Mouse (Mus musculus): ENCODE data around the gene Susd1. TPM values are rescaled to one million over a fixed set of nuclear protein-coding genes. Genes with fewer than 3 reads are reported as not detected.

The Susd1 gene
- polyA plus RNA-seq, 1 experiment from 2014 or later: 3.6 TPM

Other genes with a start within 250 kb of the Susd1 start
- gene Ugcg, start 249.4 kb downstream of the Susd1 start, polyA plus RNA-seq (2014; fragmentation: Nextera tagmentation; extraction: Ambion mirVana): 10.7 and 11.0 TPM in 2 replicates
- 37.7 and 38.1 TPM in 2 replicates for gene Ptbp3, start 110.7 kb upstream of the Susd1 start, polyA plus RNA-seq (2014; fragmentation: Nextera tagmentation; extraction: Ambion mirVana)
- 54.0 and 57.4 TPM in 2 replicates for gene Hsdl2, start 142.9 kb upstream of the Susd1 start, polyA plus RNA-seq (2014; fragmentation: Nextera tagmentation; extraction: Ambion mirVana)
- gene E130308A19Rik, start 187.6 kb upstream of the Susd1 start, polyA plus RNA-seq (2014; fragmentation: Nextera tagmentation; extraction: Ambion mirVana): 25.9 and 27.7 TPM in 2 replicates

All from heart, embryonic 14.5 days (tissue).